Mouse (Mus musculus) liver, embryonic 14.5 days (tissue): ENCODE data around the gene Frrs1l.

ENCODE experiments used
- CTCF ChIP-seq: IDR thresholded peaks from 2 replicates; pipeline ENCODE4 v1.5.1; 2016; ENCODE audit warnings: antibody characterized with exemption, low read depth, control low read depth
- EP300 ChIP-seq: IDR thresholded peaks from 2 replicates; pipeline ENCODE4 v1.6.1; 2016; ENCODE audit warnings: antibody characterized with exemption, low read depth

DNA sequence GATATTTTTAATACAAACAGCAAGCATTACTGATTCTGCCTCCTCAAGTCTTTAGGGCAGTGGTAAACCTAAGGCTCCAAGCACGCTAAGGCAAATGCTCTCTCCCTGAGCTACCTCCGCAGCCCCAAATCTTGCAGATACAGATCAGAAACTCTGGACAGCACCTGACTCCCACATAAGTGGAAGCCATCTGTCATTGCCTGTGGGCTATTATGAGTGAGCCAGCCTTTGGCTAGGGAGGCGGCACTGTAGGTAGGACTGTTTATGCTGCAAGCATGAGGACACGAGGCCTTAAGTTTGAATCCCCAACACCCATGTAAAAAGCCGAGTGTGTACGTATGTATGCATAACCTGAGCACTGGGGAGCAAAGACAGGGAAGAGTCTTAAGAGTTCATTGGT is 26.5 kb downstream of the Frrs1l start:
- TF ChIP-seq CTCF = no peak
- TF ChIP-seq EP300 = no peak
